Mouse (Mus musculus) frontal cortex, adult (tissue): Measurements from ENCODE around the gene Tfap2b.

Experiments
- ATAC-seq: cut with Nextera tagmentation; 2 replicates; pipeline ENCODE4 v1.9.2; 2017; ENCODE audit warnings: mild to moderate bottlenecking, moderate library complexity, mixed read lengths; ENCODE audit not compliant: low TSS enrichment

Tfap2b gene

DNA sequence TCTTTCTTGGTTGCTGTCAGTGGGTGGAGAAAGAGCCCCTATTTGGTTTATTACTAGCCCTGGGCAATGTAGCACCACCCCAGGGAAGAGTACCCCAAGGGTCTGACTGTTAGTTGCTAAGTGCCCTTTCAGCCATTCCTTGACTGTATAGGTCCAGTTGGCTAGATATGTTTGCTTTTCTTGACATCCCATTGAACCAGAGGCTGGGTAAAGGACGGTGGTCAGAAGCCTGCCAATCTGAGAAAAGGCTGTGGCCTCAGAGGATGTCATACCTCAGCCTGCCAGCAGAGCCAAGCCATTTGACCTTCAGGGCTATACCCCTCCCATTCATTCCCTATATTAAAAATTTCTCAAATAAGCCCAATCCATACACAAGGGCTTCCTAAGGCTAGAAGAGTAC, 24.0 kb downstream of the Tfap2b start:
- no peak for ATAC-seq

DNA sequence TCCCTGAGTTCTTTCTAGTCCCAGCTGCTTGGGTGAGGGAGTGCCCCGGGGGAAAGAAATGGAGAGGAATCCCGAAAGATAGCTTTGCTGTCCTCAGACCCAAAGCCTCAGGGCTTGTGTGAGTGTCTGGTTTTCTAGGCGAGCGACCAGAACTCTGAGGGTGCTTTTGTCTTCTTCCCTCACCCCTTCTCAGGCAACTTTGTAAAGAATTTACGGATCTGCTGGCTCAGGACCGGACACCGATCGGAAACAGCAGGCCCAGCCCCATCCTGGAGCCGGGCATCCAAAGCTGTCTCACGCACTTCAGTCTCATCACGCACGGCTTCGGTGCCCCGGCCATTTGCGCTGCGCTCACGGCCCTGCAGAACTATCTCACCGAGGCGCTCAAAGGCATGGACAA, 25.1 kb downstream of the Tfap2b start:
- no peak for ATAC-seq

GRCm38 (mm10) chr1:19234432-19235205, 25.9 kb downstream of the Tfap2b start:
- ATAC-seq, result no peak

- ATAC-seq, result no peak
These were observed 27.3 kb downstream of the Tfap2b start for GRCm38 (mm10) chr1:19236051-19236450.

DNA sequence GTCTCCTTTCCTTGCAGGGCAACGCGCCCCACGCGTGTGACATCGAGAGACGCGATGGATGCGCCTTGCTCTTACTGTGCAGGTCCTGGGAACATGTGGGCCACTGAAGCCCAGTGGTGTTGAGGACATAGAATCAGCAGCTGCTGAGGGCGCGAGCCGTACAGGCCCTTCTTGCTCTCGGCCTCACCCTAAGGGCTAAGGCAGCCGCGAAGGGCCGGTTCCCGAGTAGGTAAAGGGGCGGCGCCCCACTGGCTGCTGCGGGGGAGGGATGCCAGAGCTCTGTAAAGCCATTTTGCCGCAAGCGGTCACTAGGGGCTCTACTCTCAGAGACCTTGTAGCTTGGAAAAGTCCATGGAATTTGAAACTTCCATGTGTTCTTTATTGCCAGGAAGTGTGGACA, 27.9 kb downstream of the Tfap2b start:
- ATAC-seq, result no peak

DNA sequence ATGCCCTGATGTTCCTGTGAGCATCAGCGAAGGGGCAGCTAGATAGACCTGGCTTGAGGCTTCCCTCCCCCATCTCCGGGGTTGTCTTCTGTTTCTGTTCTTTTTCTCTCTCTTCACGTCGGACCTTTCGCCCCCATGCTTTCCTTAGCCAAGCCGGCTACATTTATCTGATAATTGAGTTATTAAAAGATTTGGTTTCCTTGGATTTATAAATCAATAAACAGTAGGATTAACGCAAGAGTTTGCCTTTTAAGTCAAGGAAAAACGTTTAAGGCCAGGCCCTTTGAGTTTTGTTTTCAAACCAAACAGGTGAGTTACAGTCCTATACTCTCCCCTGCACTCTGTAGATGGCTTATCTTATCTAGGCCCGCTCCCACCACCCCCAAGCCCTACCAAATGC, 28.3 kb downstream of the Tfap2b start:
- no peak for ATAC-seq

DNA sequence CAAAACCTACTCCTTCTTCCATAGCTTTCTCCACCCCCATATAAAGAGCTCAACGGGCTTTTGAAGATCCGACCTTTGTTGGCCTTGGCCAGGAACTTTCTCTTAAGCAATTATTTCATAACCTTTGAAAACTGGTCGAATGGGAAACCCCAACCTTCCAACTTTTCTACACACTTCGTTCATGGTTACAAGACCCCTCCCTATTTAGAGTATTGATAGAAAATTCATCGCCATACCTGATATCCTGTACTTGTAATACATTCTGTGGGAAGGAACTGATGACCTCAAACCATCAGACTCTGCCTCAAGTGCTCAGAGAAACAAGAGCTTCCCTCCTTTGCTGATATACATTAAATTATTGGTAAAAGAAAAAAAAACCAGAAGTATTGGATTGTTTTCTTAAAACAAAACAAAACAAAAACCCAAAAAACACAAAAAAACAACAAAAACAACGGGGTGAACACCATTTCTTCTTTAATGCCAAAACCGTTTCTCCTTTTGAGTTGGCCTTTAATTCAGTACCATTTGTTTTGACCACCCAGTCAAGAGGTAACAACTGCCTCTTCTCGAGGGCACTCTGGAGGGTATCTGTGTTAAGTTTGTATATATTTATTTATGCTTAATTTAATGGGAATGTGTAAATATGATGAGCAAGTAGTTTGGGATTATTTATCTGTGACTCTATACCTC, 29.2 kb downstream of the Tfap2b start:
- ATAC-seq, result no peak

DNA sequence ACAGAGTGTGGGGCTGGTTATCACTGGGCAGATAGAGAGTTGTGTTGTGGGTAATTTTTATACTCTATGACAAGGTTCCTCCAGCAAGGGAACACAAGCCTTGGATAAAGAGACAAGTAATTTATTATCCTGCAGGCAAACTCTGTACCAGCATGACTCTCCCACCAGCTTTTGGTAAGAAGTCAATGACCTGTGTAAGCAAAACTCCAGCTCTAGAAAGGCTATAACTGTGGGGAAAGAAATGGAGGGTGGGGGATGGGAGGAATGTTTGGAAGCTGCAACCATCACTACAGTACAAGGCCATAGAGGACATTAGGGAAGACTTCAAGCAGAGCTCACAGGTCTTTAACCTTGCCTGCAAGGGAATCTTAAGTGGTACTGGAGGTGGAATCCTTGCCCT, 31.3 kb downstream of the Tfap2b start:
- ATAC-seq, result no peak

GRCm38 (mm10) chr1:19241316-19241715, 32.6 kb downstream of the Tfap2b start:
- peak; percentile 38; the same call in 1 of the 2 replicates for ATAC-seq

- no peak for ATAC-seq
These were observed 33.3 kb downstream of the Tfap2b start for GRCm38 (mm10) chr1:19242021-19242420.

- no peak for ATAC-seq
These were observed 36.3 kb downstream of the Tfap2b start for GRCm38 (mm10) chr1:19245032-19245431.

GRCm38 (mm10) chr1:19251286-19251685, 42.6 kb downstream of the Tfap2b start:
- no peak for ATAC-seq

DNA sequence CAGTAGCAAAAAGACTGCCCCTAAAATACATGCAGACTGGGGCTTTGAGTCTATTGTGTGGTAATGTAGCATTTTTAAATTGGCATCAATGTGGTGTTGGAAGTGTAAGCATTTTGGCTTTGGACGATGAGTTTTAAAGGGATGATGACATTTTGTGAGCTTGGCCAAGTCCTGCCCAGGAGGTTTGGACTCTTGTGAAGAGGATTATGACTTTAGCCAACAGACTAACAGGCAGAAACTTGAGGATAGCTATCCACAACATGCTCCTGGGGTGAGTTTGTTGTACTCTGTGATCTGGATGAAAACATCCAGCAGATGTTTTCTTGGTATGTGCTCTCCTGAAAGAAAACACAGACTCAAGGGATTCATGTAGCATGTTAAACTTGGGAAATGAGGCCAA, 60.9 kb downstream of the Tfap2b start:
- no peak for ATAC-seq
